Mouse (Mus musculus): Measurements from ENCODE around the gene Slc6a13. TPM values are rescaled to one million over a fixed set of nuclear protein-coding genes. Genes with fewer than 3 reads are reported as not detected.
A peak's percentile ranks its signal among the peaks of the same experiment; 100 is the strongest.

The Slc6a13 gene
- polyA plus RNA-seq, 1 experiment from 2014 or later = 5.2 TPM

DNA sequence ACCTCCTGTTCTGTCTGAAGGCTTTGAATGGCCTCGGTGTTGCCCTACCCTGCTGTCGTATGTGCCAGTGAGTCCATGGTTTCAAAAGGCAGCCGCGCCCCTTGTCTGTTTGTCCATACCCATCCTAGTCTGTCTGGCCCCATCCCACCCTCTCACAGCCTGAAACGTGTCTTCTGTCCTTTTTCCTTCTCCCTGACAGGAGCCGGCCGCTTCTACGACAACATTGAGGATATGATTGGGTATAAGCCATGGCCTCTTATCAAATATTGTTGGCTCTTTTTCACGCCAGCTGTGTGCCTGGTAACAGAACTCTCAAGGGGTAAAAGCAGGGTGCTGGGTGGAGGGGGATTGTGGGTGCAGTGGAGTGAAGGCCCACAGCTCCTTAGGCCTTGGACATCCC lies 35.8 kb downstream of the Slc6a13 start:
- Histone ChIP-seq H3K9ac (no peak overlapping the region), H3K9me3 (replicated peaks) (no peaks in the 10 kb centered on the region), H3K27me3 (peaks cover 6% of the 10 kb centered on the region; the same call in 1 of the 2 replicates), H3K36me3 (no peaks in the 10 kb centered on the region), H3K4me2 (replicated peaks) (no peak overlapping the region), H3K4me3 (no peak overlapping the region), H3K4me1 (no peaks in the 10 kb centered on the region), H3K27ac (no peak overlapping the region)
- 86% methylated on average over 9 of the region's 9 CpGs for WGBS
- ATAC-seq (ENCODE audit: low FRiP score) = no peak

DNA sequence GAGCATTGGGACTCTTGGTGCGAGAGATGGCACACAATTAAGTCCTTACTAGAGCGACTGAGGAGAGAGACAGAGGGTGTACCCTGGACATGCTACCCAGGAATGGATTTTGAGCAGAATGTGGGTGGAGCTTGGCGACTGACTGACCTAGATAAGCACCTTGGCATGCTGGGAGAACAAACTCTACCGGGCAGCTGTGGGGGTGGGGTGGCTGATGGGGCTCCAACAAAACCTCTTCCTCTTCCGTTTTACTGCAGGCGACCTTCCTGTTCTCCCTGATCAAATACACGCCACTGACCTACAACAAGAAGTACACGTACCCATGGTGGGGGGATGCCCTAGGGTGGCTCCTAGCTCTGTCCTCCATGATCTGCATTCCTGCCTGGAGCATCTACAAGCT lies 36.5 kb downstream of the Slc6a13 start:
- Histone ChIP-seq H3K9ac (no peak overlapping the region), H3K4me1 (no peaks in the 10 kb centered on the region), H3K36me3 (no peaks in the 10 kb centered on the region), H3K4me3 (no peak overlapping the region), H3K4me2 (replicated peaks) (no peak overlapping the region), H3K27me3 (peaks cover 4% of the 10 kb centered on the region; the same call in 1 of the 2 replicates), H3K9me3 (replicated peaks) (no peaks in the 10 kb centered on the region), H3K27ac (no peak overlapping the region)
- no peak for ATAC-seq (ENCODE audit: low FRiP score)
- 69% methylated on average over 8 of the region's 8 CpGs for WGBS

DNA sequence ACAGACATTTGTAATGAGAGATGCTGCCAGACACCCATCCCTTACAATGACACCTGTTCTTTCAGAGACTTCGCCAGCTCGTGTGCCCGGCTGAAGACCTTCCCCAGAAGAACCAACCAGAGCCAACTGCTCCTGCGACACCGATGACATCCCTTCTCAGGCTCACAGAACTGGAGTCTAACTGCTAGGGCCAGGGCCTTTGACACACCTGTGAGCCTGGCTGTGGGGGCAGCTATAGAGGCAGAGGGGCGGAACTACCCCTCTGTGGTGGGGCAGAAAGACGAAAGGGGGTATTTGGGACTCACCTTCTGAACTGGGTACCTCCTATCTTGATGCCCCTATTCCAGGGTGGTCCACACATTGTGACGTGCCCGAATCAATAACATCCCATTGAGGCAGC lies 37.2 kb downstream of the Slc6a13 start:
- Histone ChIP-seq H3K9me3 (replicated peaks) (no peaks in the 10 kb centered on the region), H3K27ac (no peak overlapping the region), H3K9ac (no peak overlapping the region), H3K27me3 (peaks cover 6% of the 10 kb centered on the region; the same call in 1 of the 2 replicates), H3K4me3 (no peak overlapping the region), H3K36me3 (no peaks in the 10 kb centered on the region), H3K4me2 (replicated peaks) (no peak overlapping the region), H3K4me1 (no peaks in the 10 kb centered on the region)
- WGBS = 91% methylated on average over 9 of the region's 9 CpGs
- ATAC-seq (ENCODE audit: low FRiP score) = no peak

DNA sequence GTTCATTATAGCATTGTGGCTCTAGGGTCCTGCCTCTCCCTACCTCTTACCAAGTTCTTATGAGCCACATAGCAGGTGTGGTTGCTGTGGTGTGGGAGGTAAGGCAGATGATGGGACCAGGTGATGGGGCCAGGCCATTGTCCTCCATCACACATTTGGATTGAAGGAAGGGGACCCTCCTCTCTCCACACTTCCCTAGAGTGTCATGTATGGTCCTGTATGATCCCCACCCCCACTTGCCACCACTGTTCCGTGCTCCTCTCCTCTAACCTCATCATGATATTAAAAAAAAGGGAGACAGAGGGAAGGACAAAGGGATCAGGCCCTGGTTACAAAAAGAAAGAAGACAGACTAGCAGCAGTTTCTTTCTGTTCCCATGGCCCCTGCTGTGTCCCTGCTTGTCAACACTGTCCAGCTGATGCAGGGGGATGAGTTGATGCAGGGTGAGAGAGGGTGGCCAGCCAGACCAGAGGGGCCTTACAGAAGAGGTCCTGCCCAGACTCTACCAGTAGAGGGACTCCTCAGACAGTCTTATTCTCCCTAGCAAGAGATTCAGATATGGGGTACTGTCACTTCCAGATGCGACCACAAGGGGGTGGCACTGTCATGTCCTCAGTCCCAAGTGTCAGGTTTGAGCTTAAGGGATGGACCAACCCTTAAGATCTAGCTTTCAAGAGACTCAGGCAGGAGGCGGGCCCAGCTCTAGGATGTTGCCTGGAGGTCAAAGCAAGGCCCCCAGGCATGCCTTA lies 37.9 kb downstream of the Slc6a13 start:
- H3K9me3 ChIP-seq (replicated peaks) = no peaks in the 10 kb centered on the region

DNA sequence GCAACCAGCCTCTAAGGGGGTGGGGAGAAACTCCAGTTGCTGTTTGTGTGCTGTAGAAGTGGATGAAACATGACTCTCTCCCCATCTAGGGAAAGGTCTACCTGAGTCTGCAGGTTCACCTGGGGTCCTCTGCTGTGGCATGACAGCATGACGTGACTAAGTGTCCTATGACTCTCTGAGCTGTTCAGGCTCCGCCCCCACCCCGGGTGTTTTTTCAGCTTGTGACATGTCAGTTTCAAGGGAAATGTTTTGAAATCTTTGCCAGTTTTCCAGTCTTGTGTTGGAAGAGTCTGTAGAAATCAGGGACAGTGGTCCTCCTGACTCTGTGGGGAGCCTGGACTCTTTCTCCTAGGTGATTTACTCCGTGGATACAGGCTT lies 38.5 kb downstream of the Slc6a13 start:
- Histone ChIP-seq H3K27me3 (peaks cover 9% of the 10 kb centered on the region), H3K4me1 (peaks cover 6% of the 10 kb centered on the region), H3K36me3 (no peaks in the 10 kb centered on the region), H3K9me3 (replicated peaks) (no peaks in the 10 kb centered on the region), H3K27ac (no peak overlapping the region), H3K9ac (no peak overlapping the region), H3K4me2 (replicated peaks) (no peak overlapping the region), H3K4me3 (no peak overlapping the region)
- 52% methylated on average over 4 of the region's 4 CpGs for WGBS
- no peak for ATAC-seq (ENCODE audit: low FRiP score)

More for the DNA sequence above, 37.9 kb downstream of the Slc6a13 start:
- WGBS = 32% methylated on average over 3 of the region's 3 CpGs
- peaks cover 2% of the 10 kb centered on the region for H3K4me1 ChIP-seq
- no peaks in the 10 kb centered on the region for H3K36me3 ChIP-seq
- peak; percentile 83 for ATAC-seq (ENCODE audit: low FRiP score)
- no peak overlapping the region for H3K9ac ChIP-seq
- H3K4me3 ChIP-seq = no peak overlapping the region
- H3K27me3 ChIP-seq = peaks cover 9% of the 10 kb centered on the region
- no peak overlapping the region for H3K27ac ChIP-seq
- H3K4me2 ChIP-seq (replicated peaks) = no peak overlapping the region

DNA sequence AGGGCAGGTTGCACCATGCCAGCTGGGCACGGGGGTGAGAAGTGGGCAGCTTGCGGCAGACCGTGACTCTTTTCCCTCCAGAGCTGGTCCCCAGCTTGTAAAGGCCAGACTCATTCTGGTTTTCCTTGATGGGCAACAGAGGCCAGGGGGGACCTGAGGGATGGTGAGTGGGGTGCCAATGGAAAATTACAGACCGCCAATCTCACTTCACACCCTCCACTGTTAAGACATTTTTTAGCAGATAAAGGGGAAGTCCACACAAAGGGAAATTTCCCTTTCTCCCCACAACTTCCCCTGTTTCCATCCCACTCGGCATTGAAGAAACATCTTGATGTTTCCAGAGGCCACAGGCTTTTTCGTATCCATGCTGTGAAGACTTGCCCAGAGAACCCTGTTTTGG lies 41.6 kb downstream of the Slc6a13 start:
- Histone ChIP-seq H3K4me1 (peaks cover 9% of the 10 kb centered on the region), H3K9ac (no peak overlapping the region), H3K4me2 (replicated peaks) (no peak overlapping the region), H3K9me3 (replicated peaks) (no peaks in the 10 kb centered on the region), H3K27me3 (peaks cover 9% of the 10 kb centered on the region), H3K36me3 (no peaks in the 10 kb centered on the region), H3K27ac (no peak overlapping the region), H3K4me3 (no peak overlapping the region)
- WGBS = 83% methylated on average over 6 of the region's 6 CpGs
- no peak for ATAC-seq (ENCODE audit: low FRiP score)

DNA sequence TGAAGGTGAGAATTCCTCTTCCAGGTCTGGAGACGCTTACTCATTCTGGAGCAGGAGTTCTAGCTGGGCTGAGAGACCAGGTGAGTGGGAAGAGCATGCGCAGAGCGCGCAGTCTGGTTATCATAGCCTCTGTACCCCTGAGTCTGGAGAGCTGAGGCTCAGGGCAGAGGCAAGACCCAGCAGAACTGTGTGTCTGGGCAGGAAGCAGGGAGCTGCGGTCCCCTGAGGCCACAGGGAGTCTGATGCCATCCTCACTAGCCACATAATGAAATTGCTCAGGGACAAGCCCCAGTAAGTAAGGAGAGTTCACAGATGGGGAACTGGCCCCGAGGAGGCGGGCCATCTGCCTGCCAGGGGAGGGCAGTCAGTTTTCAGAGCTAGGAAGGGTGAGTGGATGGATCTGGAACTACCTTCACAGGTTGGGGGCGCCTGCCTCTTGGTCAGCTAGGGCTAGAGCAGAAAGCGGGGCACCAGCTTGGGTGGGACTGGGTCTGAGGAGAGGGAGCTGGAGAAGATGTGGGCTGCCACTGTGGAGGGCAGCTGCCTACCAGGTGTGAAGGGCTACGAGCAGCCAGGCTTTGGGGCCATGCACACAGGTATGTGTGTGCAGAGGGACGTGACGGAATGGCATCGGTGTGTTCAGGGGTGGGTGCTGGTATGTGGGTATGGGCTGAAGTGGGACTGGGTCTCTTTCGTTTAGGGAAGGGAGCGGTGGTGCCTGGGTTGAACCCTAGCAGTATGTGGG lies 43.2 kb downstream of the Slc6a13 start, which contains the start of gene Slc6a12:
Gene Slc6a12 (plus strand): TSS at position 51 of the 745 bp plus-strand sequence.
- ATAC-seq (ENCODE audit: low FRiP score) = no peak
- 78% methylated on average over 15 of the region's 15 CpGs for WGBS
- no peak within 1 kb of the TSS for H3K27ac ChIP-seq

DNA sequence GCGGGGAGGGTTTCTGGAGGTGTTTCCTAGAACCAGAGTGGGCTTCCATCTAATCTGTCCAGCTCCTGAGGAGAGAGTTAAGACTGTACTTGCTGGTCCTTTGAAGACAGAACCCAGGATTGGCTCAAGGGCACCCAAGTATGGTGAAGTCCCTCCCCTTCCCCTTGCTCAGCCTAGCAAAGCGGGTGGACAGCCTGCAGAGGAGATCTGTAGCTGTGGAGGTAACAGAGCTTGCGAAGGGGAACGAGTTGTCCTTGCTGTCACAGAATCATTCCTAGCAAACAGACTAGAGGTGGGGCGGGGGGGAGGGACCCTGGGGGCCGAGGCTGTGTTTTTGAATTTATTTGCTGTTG lies 43.7 kb downstream of the Slc6a13 start:
- 0 out of 2 replicates have a peak, but pooled peaks have one; percentile 30 for ATAC-seq (ENCODE audit: low FRiP score)
- Histone ChIP-seq H3K4me1 (peaks cover 9% of the 10 kb centered on the region), H3K36me3 (no peaks in the 10 kb centered on the region), H3K4me3 (no peak overlapping the region), H3K27me3 (peaks cover 9% of the 10 kb centered on the region), H3K9me3 (replicated peaks) (no peaks in the 10 kb centered on the region), H3K4me2 (replicated peaks) (no peak overlapping the region), H3K9ac (no peak overlapping the region), H3K27ac (no peak overlapping the region)
- WGBS = 72% methylated on average over 6 of the region's 6 CpGs

More for the DNA sequence above, 43.2 kb downstream of the Slc6a13 start, which contains the start of gene Slc6a12:
- Histone ChIP-seq H3K4me1 (peaks cover 9% of the 10 kb centered on the region), H3K9ac (no peak within 1 kb of the TSS), H3K4me2 (replicated peaks) (no peak within 1 kb of the TSS), H3K27me3 (peaks cover 9% of the 10 kb centered on the region), H3K4me3 (no peak within 1 kb of the TSS), H3K9me3 (replicated peaks) (no peaks in the 10 kb centered on the region), H3K36me3 (no peaks in the 10 kb centered on the region)

DNA sequence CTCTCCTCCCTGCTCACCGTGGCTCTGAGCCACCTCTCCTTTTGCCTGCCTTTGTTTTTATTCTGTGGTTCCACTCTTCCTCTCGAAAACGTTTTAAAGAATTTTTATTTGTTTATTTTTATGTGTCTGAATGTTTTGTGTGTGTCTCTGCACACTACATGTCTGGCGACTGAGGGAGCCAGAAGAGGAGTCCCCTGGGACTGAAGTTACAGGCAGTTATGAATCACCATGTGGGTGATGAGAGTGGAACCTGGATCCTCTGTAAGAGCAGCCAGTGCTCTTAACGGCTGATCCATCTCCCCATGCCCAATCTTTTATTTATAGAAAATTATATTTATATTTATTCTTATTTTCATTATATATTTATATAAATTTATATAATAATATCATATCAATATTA lies 44.3 kb downstream of the Slc6a13 start:
- ATAC-seq (ENCODE audit: low FRiP score) = no peak
- no peak overlapping the region for H3K9ac ChIP-seq
- no peak overlapping the region for H3K4me3 ChIP-seq
- H3K9me3 ChIP-seq (replicated peaks) = no peaks in the 10 kb centered on the region
- H3K27me3 ChIP-seq = peaks cover 9% of the 10 kb centered on the region
- H3K36me3 ChIP-seq = no peaks in the 10 kb centered on the region
- peaks cover 9% of the 10 kb centered on the region for H3K4me1 ChIP-seq
- WGBS = 70% methylated on average over 5 of the region's 5 CpGs
- no peak overlapping the region for H3K4me2 ChIP-seq (replicated peaks)
- no peak overlapping the region for H3K27ac ChIP-seq

DNA sequence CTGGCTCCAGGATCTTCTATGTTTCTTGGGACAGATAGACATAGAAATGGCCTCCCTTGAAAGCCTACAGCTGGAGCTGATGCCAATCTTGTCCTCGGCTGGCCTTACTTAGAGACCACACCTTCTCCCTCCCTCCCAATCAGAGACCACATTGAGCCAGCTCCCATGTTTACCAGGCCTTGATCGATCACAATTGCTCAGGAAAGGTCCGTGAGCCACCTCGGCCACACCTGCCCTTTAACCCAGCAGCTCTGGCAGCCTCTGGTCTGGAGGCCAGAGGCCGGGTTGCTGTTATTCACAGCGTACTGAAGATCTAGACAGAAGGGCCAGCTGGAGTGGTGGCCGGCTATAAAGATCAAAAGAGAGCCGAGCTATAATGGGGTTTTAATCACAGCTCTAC lies 46.4 kb downstream of the Slc6a13 start:
- peaks cover 5% of the 10 kb centered on the region for H3K27me3 ChIP-seq
- H3K4me1 ChIP-seq = peaks cover 9% of the 10 kb centered on the region
- no peaks in the 10 kb centered on the region for H3K9me3 ChIP-seq (replicated peaks)
- no peak overlapping the region for H3K4me2 ChIP-seq (replicated peaks)
- no peak overlapping the region for H3K9ac ChIP-seq
- no peak for ATAC-seq (ENCODE audit: low FRiP score)
- H3K27ac ChIP-seq = no peak overlapping the region
- no peaks in the 10 kb centered on the region for H3K36me3 ChIP-seq
- H3K4me3 ChIP-seq = no peak overlapping the region
- 49% methylated on average over 8 of the region's 8 CpGs for WGBS

DNA sequence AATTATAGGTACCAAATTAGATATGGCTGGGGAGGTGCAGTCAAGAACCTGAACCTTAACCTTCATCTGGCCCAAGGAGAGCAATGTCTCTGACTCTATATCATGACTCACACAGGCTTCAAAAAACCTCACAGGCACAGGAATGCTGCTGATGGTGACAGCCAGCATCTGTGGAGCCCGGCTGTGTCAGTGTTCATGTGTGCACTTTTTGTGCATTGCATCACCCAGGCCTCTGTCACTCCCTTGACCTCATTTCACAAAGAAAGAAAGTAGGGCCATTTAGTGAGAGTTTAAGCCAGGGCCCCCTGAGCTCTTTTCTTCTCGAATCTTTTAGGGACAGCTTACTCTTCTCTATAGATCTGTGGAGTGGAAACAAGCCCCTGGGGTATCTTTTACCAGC lies 52.2 kb downstream of the Slc6a13 start:
- H3K4me3 ChIP-seq = no peak overlapping the region
- no peaks in the 10 kb centered on the region for H3K27me3 ChIP-seq
- no peak overlapping the region for H3K27ac ChIP-seq
- H3K36me3 ChIP-seq = no peaks in the 10 kb centered on the region
- no peak for ATAC-seq (ENCODE audit: low FRiP score)
- no peaks in the 10 kb centered on the region for H3K9me3 ChIP-seq (replicated peaks)
- H3K4me1 ChIP-seq = no peaks in the 10 kb centered on the region
- no peak overlapping the region for H3K9ac ChIP-seq
- WGBS = 41% methylated on average over 2 of the region's 2 CpGs
- H3K4me2 ChIP-seq (replicated peaks) = no peak overlapping the region

DNA sequence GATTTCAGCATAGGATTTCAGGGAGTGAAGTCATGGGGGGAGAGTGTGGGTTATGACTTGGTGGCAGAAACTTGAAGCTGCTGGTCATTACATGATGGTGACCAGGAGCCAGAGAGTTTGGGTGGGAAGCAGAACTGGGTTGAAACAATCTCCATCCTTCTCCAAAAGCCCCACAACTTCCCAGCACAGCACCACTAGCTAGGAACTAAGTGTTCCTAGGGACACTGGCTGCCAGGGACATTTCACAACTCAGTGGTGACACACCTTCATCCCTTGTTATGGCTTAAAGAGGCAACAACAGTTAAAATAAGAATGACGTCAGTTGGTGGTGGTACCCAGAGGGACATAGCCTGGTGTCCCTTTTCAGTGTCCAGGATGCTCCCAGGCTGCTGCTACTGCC lies 56.0 kb downstream of the Slc6a13 start:
- Histone ChIP-seq H3K27ac (no peak overlapping the region), H3K4me2 (replicated peaks) (no peak overlapping the region), H3K27me3 (no peaks in the 10 kb centered on the region), H3K9ac (no peak overlapping the region), H3K4me3 (no peak overlapping the region), H3K36me3 (no peaks in the 10 kb centered on the region), H3K4me1 (no peaks in the 10 kb centered on the region), H3K9me3 (replicated peaks) (no peaks in the 10 kb centered on the region)
- no peak for ATAC-seq (ENCODE audit: low FRiP score)
- WGBS = 91% methylated on average over 1 of the region's 1 CpGs

DNA sequence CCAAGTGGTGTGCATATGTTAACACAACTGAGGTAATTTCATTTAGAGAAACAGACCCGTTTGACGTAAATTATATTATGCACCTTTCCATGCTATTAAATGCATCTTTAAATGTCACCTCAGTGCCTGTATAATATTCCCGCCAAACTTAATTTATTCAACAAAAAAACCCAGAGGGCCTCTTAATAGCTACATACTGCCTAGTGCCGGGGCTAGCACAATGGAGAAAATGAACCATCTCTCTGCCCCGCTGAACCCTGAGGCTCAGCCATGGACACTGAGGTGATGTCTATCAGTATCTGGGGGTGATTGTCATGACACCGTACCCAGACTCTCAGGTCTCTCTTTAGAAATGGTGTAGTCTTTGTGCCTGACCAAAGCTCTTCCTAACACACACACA lies 57.2 kb downstream of the Slc6a13 start:
- no peaks in the 10 kb centered on the region for H3K36me3 ChIP-seq

More for the DNA sequence above, 57.2 kb downstream of the Slc6a13 start:
- Histone ChIP-seq H3K4me1 (no peaks in the 10 kb centered on the region), H3K4me2 (replicated peaks) (no peak overlapping the region), H3K4me3 (no peak overlapping the region), H3K27ac (no peak overlapping the region), H3K9ac (no peak overlapping the region), H3K27me3 (no peaks in the 10 kb centered on the region), H3K9me3 (replicated peaks) (no peaks in the 10 kb centered on the region)
- ATAC-seq (ENCODE audit: low FRiP score) = no peak
- WGBS = 72% methylated on average over 6 of the region's 6 CpGs

All from hindbrain, embryonic 12.5 days (tissue).